Mouse (Mus musculus): ENCODE measurements at regions not wholly inside any gene's neighbourhood (a gene's known extent, or its start where the extent isn't known, plus 50 kb on each side); places are given as distances from the start of the nearest gene placed in this dataset.

GRCm38 (mm10) chr12:15897539-15897938 is 80.8 kb upstream of the Trib2 start:
- TF ChIP-seq CTCF (IDR thresholded peaks at IDR 0.05; ENCODE audit: borderline replicate concordance, insufficient read depth, low read depth, low read length) = no peak
- no peak for TF ChIP-seq POLR2A (IDR thresholded peaks at IDR 0.05; ENCODE audit: borderline replicate concordance, insufficient read depth, low read length)
- Histone ChIP-seq H3K4me1 (ENCODE audit: control insufficient read depth, insufficient read depth, low read length) (no peaks in the 10 kb centered on the region), H3K4me3 (replicated peaks; ENCODE audit: insufficient read depth, low read depth, low read length) (no peak overlapping the region), H3K27me3 (ENCODE audit: control insufficient read depth, insufficient read depth, low read length) (no peaks in the 10 kb centered on the region), H3K27ac (ENCODE audit: insufficient read depth, low read length) (no peak overlapping the region)
- 58% methylated on average over 2 of the region's 2 CpGs for WGBS
- DNase-seq = peak in 1 of 2 experiments; percentile 2

GRCm38 (mm10) chr12:15896511-15896910 is 79.8 kb upstream of the Trib2 start:
- TF ChIP-seq POLR2A (IDR thresholded peaks at IDR 0.05; ENCODE audit: borderline replicate concordance, insufficient read depth, low read length) = no peak
- TF ChIP-seq CTCF (IDR thresholded peaks at IDR 0.05; ENCODE audit: borderline replicate concordance, insufficient read depth, low read depth, low read length) = no peak
- no peaks in the 10 kb centered on the region for H3K4me1 ChIP-seq (ENCODE audit: control insufficient read depth, insufficient read depth, low read length)
- no peak overlapping the region for H3K4me3 ChIP-seq (replicated peaks; ENCODE audit: insufficient read depth, low read depth, low read length)
- 20% methylated on average over 3 of the region's 3 CpGs for WGBS
- no peak overlapping the region for H3K27ac ChIP-seq (ENCODE audit: insufficient read depth, low read length)
- DNase-seq = no peak
- H3K27me3 ChIP-seq (ENCODE audit: control insufficient read depth, insufficient read depth, low read length) = no peaks in the 10 kb centered on the region

GRCm38 (mm10) chr12:15895215-15895614 is 78.5 kb upstream of the Trib2 start:
- TF ChIP-seq POLR2A (IDR thresholded peaks at IDR 0.05; ENCODE audit: borderline replicate concordance, insufficient read depth, low read length) = no peak
- TF ChIP-seq CTCF (IDR thresholded peaks at IDR 0.05; ENCODE audit: borderline replicate concordance, insufficient read depth, low read depth, low read length) = no peak
- 80% methylated on average over 2 of the region's 2 CpGs for WGBS
- no peaks in the 10 kb centered on the region for H3K27me3 ChIP-seq (ENCODE audit: control insufficient read depth, insufficient read depth, low read length)
- H3K4me3 ChIP-seq (replicated peaks; ENCODE audit: insufficient read depth, low read depth, low read length) = no peak overlapping the region
- no peak for DNase-seq
- no peak overlapping the region for H3K27ac ChIP-seq (ENCODE audit: insufficient read depth, low read length)
- no peaks in the 10 kb centered on the region for H3K4me1 ChIP-seq (ENCODE audit: control insufficient read depth, insufficient read depth, low read length)

GRCm38 (mm10) chr12:15890591-15890990 is 73.9 kb upstream of the Trib2 start:
- Histone ChIP-seq H3K4me3 (replicated peaks; ENCODE audit: insufficient read depth, low read depth, low read length) (no peak overlapping the region), H3K27me3 (ENCODE audit: control insufficient read depth, insufficient read depth, low read length) (no peaks in the 10 kb centered on the region), H3K27ac (ENCODE audit: insufficient read depth, low read length) (no peak overlapping the region), H3K4me1 (ENCODE audit: control insufficient read depth, insufficient read depth, low read length) (no peaks in the 10 kb centered on the region)
- no peak for DNase-seq
- WGBS = 79% methylated on average over 1 of the region's 1 CpGs
- TF ChIP-seq POLR2A (IDR thresholded peaks at IDR 0.05; ENCODE audit: borderline replicate concordance, insufficient read depth, low read length) (no peak), CTCF (IDR thresholded peaks at IDR 0.05; ENCODE audit: borderline replicate concordance, insufficient read depth, low read depth, low read length) (no peak)

- Histone ChIP-seq H3K4me3 (replicated peaks; ENCODE audit: insufficient read depth, low read depth, low read length) (no peak overlapping the region), H3K27ac (ENCODE audit: insufficient read depth, low read length) (no peak overlapping the region), H3K27me3 (ENCODE audit: control insufficient read depth, insufficient read depth, low read length) (no peaks in the 10 kb centered on the region), H3K4me1 (ENCODE audit: control insufficient read depth, insufficient read depth, low read length) (no peaks in the 10 kb centered on the region)
- no peak for DNase-seq
- WGBS = 86% methylated on average over 7 of the region's 7 CpGs
- TF ChIP-seq CTCF (IDR thresholded peaks at IDR 0.05; ENCODE audit: borderline replicate concordance, insufficient read depth, low read depth, low read length) (no peak), POLR2A (IDR thresholded peaks at IDR 0.05; ENCODE audit: borderline replicate concordance, insufficient read depth, low read length) (no peak)
These were observed 63.2 kb upstream of the Trib2 start for GRCm38 (mm10) chr12:15879907-15880430.
